Comparison of ENCODE assay signal across 9 mouse cellular contexts in genomic region chr8:107556511-107556936, GRCm38 (mm10). TPM values are rescaled to one million over a fixed set of nuclear protein-coding genes. Genes with fewer than 3 reads are reported as not detected.
DNase-seq lines count a peak whose midpoint lies in the region; ATAC-seq lines count a peak whose summit lies in the region.
"Had no signal": no experiment of that assay in that cellular context is flagged by ENCODE, and none has a peak within 500 bp of the region (broad histone marks: within the 10 kb centered on the region; RNA-seq: fewer than 3 reads in every experiment).

No protein-coding gene starts in this region.

- peaks cover 21% of the 10 kb centered on the region for H3K4me1 ChIP-seq in hindbrain, embryonic 13.5 days (replicated peaks)
- peaks cover 31% of the 10 kb centered on the region for H3K4me1 ChIP-seq in hindbrain, embryonic 12.5 days

- no peaks in the 10 kb centered on the region for H3K27me3 ChIP-seq in hindbrain, embryonic 13.5 days
- H3K27me3 ChIP-seq in hindbrain, embryonic 12.5 days = no peaks in the 10 kb centered on the region
- H3K27me3 ChIP-seq: liver, embryonic 12.5 days had no signal

- H3K9me3 ChIP-seq in hindbrain, embryonic 13.5 days = no peaks in the 10 kb centered on the region
- H3K9me3 ChIP-seq in hindbrain, embryonic 12.5 days (replicated peaks) = no peaks in the 10 kb centered on the region
- H3K9me3 ChIP-seq: liver, embryonic 12.5 days had no signal

- peaks cover 46% of the 10 kb centered on the region for H3K36me3 ChIP-seq in hindbrain, embryonic 13.5 days
- peaks cover 53% of the 10 kb centered on the region for H3K36me3 ChIP-seq in hindbrain, embryonic 12.5 days

- peak; percentile 49; the same call in 1 of the 2 replicates for ATAC-seq in hindbrain, embryonic 13.5 days (ENCODE audit: low FRiP score)
- ATAC-seq in hindbrain, embryonic 12.5 days (ENCODE audit: low FRiP score) = no peak
- ATAC-seq: liver, embryonic 12.5 days had no signal

- 31% methylated on average over 12 of the region's 12 CpGs for WGBS in hindbrain, embryonic 13.5 days
- 30% methylated on average over 12 of the region's 12 CpGs for WGBS in hindbrain, embryonic 12.5 days

- peak; percentile 16 for DNase-seq in cerebellum, adult 11-12 months
- DNase-seq in cerebellum, adult 11 months = no peak
- DNase-seq in Muller cell, postnatal 12 days (ENCODE audit: inconsistent ontology term) = peak; percentile 26
- peak; percentile 22 for DNase-seq in kidney, postnatal 10 days
- DNase-seq in adrenal gland, postnatal 10 days = no peak
- no peak for DNase-seq in left cerebral cortex, postnatal 25 days (ENCODE audit: low spot score in 2 of 2)

- peak overlapping the region; percentile 18; the same call in 1 of the 2 replicates for H3K27ac ChIP-seq in hindbrain, embryonic 13.5 days
- H3K27ac ChIP-seq in hindbrain, embryonic 12.5 days = no peak overlapping the region
- H3K27ac ChIP-seq: liver, embryonic 12.5 days had no signal

- no peak overlapping the region for H3K9ac ChIP-seq in hindbrain, embryonic 13.5 days
- no peak overlapping the region for H3K9ac ChIP-seq in hindbrain, embryonic 12.5 days
- H3K9ac ChIP-seq: liver, embryonic 12.5 days had no signal

- H3K4me3 ChIP-seq in hindbrain, embryonic 13.5 days = no peak overlapping the region
- H3K4me3 ChIP-seq in hindbrain, embryonic 12.5 days = no peak overlapping the region
- H3K4me3 ChIP-seq: liver, embryonic 12.5 days had no signal

- intact Hi-C loops in left cerebral cortex, postnatal 25 days (cut with DNase I) = no loop called here

- H3K4me2 ChIP-seq in hindbrain, embryonic 13.5 days = no peak overlapping the region
- H3K4me2 ChIP-seq in hindbrain, embryonic 12.5 days (replicated peaks) = no peak overlapping the region
- H3K4me2 ChIP-seq: liver, embryonic 12.5 days had no signal

RNA-seq across cellular contexts. Expression of gene Psmd7, which starts 31.7 kb away (rescaled TPM):
- polyA plus RNA-seq in hindbrain, embryonic 13.5 days (2015; fragmentation: Nextera tagmentation; extraction: Ambion mirVana) = 248 and 256 TPM in 2 replicates
- 291 and 295 TPM in 2 replicates for polyA plus RNA-seq in hindbrain, embryonic 12.5 days (2016; fragmentation: Nextera tagmentation; extraction: Ambion mirVana)
- 10 to 100 TPM; 83.7 to 86.5 TPM for total RNA-seq in adrenal gland, postnatal 10 days (2021)
- 100 to 1,000 TPM; 107 TPM for total RNA-seq in left cerebral cortex, postnatal 25 days (2021)

Comparison
In these comparisons a context has a peak if more than half of its experiments do, and no peak if none do; other contexts are left out.
1. DNase-seq: peak in cerebellum, adult 11-12 months (single experiment), Muller cell, postnatal 12 days (single experiment) and kidney, postnatal 10 days (single experiment); none in cerebellum, adult 11 months (single experiment), adrenal gland, postnatal 10 days (single experiment) and left cerebral cortex, postnatal 25 days (0 of 2).